Mouse (Mus musculus): ENCODE measurements around the gene Gm28041. TPM values are rescaled to one million over a fixed set of nuclear protein-coding genes. Genes with fewer than 3 reads are reported as not detected.
"Not testable (repeated sequence)": the region's sequence is repeated elsewhere in the genome, so short reads cannot be mapped to it uniquely, and the experiment has no call there.

Gene Gm28041
- not detected in 2 replicates for total RNA-seq (2014; rRNA removed)
- not detected in 2 replicates for polyA plus RNA-seq (2015; fragmentation: Nextera tagmentation; extraction: Ambion mirVana)

GRCm38 (mm10) chr13:67375050-67375911, at the start of gene Gm28041, which contains the start of gene Zfp456:
Gene Gm28041 (minus strand): TSS chr13:67375733.
Gene Zfp456 (minus strand): TSS chr13:67375810.
- WGBS: 28% methylated on average over 13 of the region's 15 CpGs
- ATAC-seq (peak; percentile 88), DNase-seq (peak; percentile 46)
- not testable (repeated sequence) for H3K9me3 ChIP-seq (ENCODE audit: low read length); H3K27me3 ChIP-seq (ENCODE audit: insufficient read depth, low read length); H3K4me1 ChIP-seq (ENCODE audit: insufficient read depth); H3K27ac ChIP-seq (ENCODE audit: low read depth, low read length); H3K9ac ChIP-seq; H3K36me3 ChIP-seq (ENCODE audit: insufficient read depth)
- peak within 1 kb of the TSS; percentile 34 for H3K4me3 ChIP-seq (ENCODE audit: low read depth, low read length)
- peak within 1 kb of the TSS; percentile 55 for H3K4me2 ChIP-seq (ENCODE audit: low read depth)

- not testable (repeated sequence) for H3K36me3 ChIP-seq (ENCODE audit: insufficient read depth); H3K27ac ChIP-seq (ENCODE audit: low read depth, low read length); ATAC-seq; DNase-seq; H3K9me3 ChIP-seq (ENCODE audit: low read length); H3K27me3 ChIP-seq (ENCODE audit: insufficient read depth, low read length); H3K4me3 ChIP-seq (ENCODE audit: low read depth, low read length); H3K9ac ChIP-seq; H3K4me2 ChIP-seq (ENCODE audit: low read depth); H3K4me1 ChIP-seq (ENCODE audit: insufficient read depth)
- WGBS: 83% methylated on average over 2 of the region's 2 CpGs
Observed at GRCm38 (mm10) chr13:67422532-67422931, 47.0 kb upstream of the Gm28041 start.

- Histone ChIP-seq H3K9ac (peak within 1 kb of the TSS; percentile 29), H3K9me3 (ENCODE audit: low read length) (no peaks in the 10 kb centered on the region), H3K36me3 (ENCODE audit: insufficient read depth) (no peaks in the 10 kb centered on the region), H3K4me3 (ENCODE audit: low read depth, low read length) (peak within 1 kb of the TSS; percentile 46), H3K4me1 (ENCODE audit: insufficient read depth) (no peaks in the 10 kb centered on the region), H3K27me3 (ENCODE audit: insufficient read depth, low read length) (no peaks in the 10 kb centered on the region), H3K4me2 (ENCODE audit: low read depth) (peak within 1 kb of the TSS; percentile 61), H3K27ac (ENCODE audit: low read depth, low read length) (no peak within 1 kb of the TSS)
- under 1% methylated on average over 22 of the region's 22 CpGs for WGBS
- no peak for TF ChIP-seq CTCF (IDR thresholded peaks at IDR 0.05; ENCODE audit: low read depth)
- DNase-seq: peak; percentile 66
- ATAC-seq: peak; percentile 83
Observed at GRCm38 (mm10) chr13:67421207-67421857, 45.8 kb upstream of the Gm28041 start, which contains the start of gene Zfp459. Gene Zfp459 (minus strand): TSS chr13:67421418.

DNA sequence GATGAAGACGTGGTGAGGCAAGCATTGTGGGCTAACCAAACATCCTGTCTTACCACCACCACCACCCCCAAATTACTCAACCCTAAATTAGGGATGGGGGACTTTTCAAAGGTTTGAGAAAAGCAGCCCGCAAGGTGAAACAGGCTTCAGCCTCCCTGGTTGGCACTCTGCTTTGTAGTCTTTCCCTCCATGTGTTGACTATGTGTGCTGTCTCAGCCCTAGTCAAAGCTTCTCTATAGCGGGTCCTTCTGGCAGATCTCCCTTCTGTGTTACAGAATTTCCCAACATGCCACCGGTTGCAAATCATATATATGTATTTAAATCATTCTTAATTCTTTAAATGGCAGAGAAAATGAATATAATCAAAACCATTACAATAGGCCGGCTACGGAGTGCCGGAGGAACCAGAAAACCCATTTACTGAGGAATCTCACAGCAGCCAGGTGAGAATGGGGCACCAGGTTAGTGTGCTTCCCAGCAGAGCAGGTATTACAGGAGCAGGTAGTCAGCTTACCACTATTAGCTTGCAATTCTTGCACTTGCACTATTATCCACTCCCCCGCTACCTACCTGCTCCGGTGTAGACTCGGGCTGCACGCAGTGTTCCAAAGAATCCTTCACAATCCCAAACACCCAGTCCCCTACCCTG, 45.1 kb upstream of the Gm28041 start:
- peak overlapping the region; percentile 29 for H3K9ac ChIP-seq
- no peaks in the 10 kb centered on the region for H3K4me1 ChIP-seq (ENCODE audit: insufficient read depth)
- ATAC-seq (peak; percentile 56; the same call in 1 of the 2 replicates), DNase-seq (peak; percentile 8)
- H3K27me3 ChIP-seq (ENCODE audit: insufficient read depth, low read length): no peaks in the 10 kb centered on the region
- peak overlapping the region; percentile 46 for H3K4me3 ChIP-seq (ENCODE audit: low read depth, low read length)
- H3K36me3 ChIP-seq (ENCODE audit: insufficient read depth): no peaks in the 10 kb centered on the region
- H3K9me3 ChIP-seq (ENCODE audit: low read length): no peaks in the 10 kb centered on the region
- TF ChIP-seq CTCF (IDR thresholded peaks at IDR 0.05; ENCODE audit: low read depth): no peak
- no peak overlapping the region for H3K27ac ChIP-seq (ENCODE audit: low read depth, low read length)
- peak overlapping the region; percentile 61 for H3K4me2 ChIP-seq (ENCODE audit: low read depth)
- WGBS: 35% methylated on average over 11 of the region's 11 CpGs

DNA sequence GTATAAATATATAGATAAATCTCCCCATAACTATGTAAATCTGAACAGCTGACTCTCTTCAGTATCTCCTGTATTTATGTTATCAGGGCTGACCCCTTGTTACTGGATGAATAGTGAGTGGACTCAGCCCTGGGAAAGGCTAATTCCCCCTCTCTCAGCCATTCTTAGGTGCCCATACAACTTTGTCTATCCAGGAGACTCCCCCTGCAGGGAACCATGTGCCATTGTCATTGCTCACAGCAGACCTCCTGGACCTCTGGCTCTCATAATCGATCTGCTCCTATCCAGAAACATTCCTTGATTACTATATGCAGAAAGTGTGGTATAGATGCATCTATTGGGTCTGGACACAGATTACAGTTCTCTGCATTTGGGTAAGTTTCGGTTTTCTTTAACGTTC, 41.3 kb upstream of the Gm28041 start:
- no peak for TF ChIP-seq CTCF (IDR thresholded peaks at IDR 0.05; ENCODE audit: low read depth)
- Histone ChIP-seq H3K4me2 (ENCODE audit: low read depth) (no peak overlapping the region), H3K4me1 (ENCODE audit: insufficient read depth) (no peaks in the 10 kb centered on the region), H3K27ac (ENCODE audit: low read depth, low read length) (no peak overlapping the region), H3K4me3 (ENCODE audit: low read depth, low read length) (no peak overlapping the region), H3K27me3 (ENCODE audit: insufficient read depth, low read length) (no peaks in the 10 kb centered on the region), H3K9me3 (ENCODE audit: low read length) (no peaks in the 10 kb centered on the region), H3K9ac (no peak overlapping the region), H3K36me3 (ENCODE audit: insufficient read depth) (no peaks in the 10 kb centered on the region)
- DNase-seq (no peak), ATAC-seq (no peak)
- WGBS: 87% methylated on average over 3 of the region's 3 CpGs

GRCm38 (mm10) chr13:67415759-67416158, 40.2 kb upstream of the Gm28041 start:
- Histone ChIP-seq H3K36me3 (ENCODE audit: insufficient read depth) (no peaks in the 10 kb centered on the region), H3K27me3 (ENCODE audit: insufficient read depth, low read length) (no peaks in the 10 kb centered on the region), H3K4me3 (ENCODE audit: low read depth, low read length) (no peak overlapping the region), H3K9me3 (ENCODE audit: low read length) (no peaks in the 10 kb centered on the region), H3K27ac (ENCODE audit: low read depth, low read length) (no peak overlapping the region), H3K9ac (no peak overlapping the region), H3K4me1 (ENCODE audit: insufficient read depth) (no peaks in the 10 kb centered on the region), H3K4me2 (ENCODE audit: low read depth) (no peak overlapping the region)
- DNase-seq (no peak), ATAC-seq (no peak)
- TF ChIP-seq CTCF (IDR thresholded peaks at IDR 0.05; ENCODE audit: low read depth): no peak
- WGBS: 93% methylated on average over 6 of the region's 6 CpGs
